Mouse (Mus musculus) heart, adult 2 months (tissue): ENCODE results near the gene Pxn. TPM values are rescaled to one million over a fixed set of nuclear protein-coding genes. Genes with fewer than 3 reads are reported as not detected.
A peak's percentile ranks its signal among the peaks of the same experiment; 100 is the strongest.

Source experiments
- DNase-seq, 2 experiments: peaks; one replicate each; pipeline ENCODE4 v3.0.0; 2021
- H3K27ac ChIP-seq: fragments of 200-600 bp; 2 replicates; pipeline ENCODE4 v1.8.1; 2022
- H3K27me3 ChIP-seq: fragments of 200-500 bp; 2 replicates; pipeline ENCODE4 v1.6.1; 2012; ENCODE audit warnings: mild to moderate bottlenecking, low read length, inconsistent platforms, mixed read lengths; ENCODE audit not compliant: control insufficient read depth, insufficient read depth
- H3K36me3 ChIP-seq: fragments of 200-500 bp; 2 replicates; pipeline ENCODE4 v1.6.1; 2012; ENCODE audit warnings: low read length, inconsistent platforms; ENCODE audit not compliant: control insufficient read depth, insufficient read depth
- H3K4me1 ChIP-seq: fragments of 200-500 bp; 2 replicates; pipeline ENCODE4 v1.6.1; 2011; ENCODE audit warnings: low read length; ENCODE audit not compliant: control insufficient read depth, insufficient read depth
- H3K4me3 ChIP-seq: fragments of 200-600 bp; 2 replicates; pipeline ENCODE4 v1.8.1; 2022
- H3K79me2 ChIP-seq: fragments of 200-500 bp; replicated peaks from 2 replicates; pipeline ENCODE4 v1.6.1; 2012; ENCODE audit warnings: mild to moderate bottlenecking, inconsistent platforms, low read length, moderate library complexity, mixed read lengths; ENCODE audit not compliant: control insufficient read depth, insufficient read depth
- H3K9ac ChIP-seq: fragments of 200-500 bp; 2 replicates; pipeline ENCODE4 v1.6.1; 2012; ENCODE audit warnings: low read depth, mild to moderate bottlenecking, control low read depth, inconsistent platforms, low read length, mixed read lengths
- CTCF ChIP-seq: fragments of 200-600 bp; IDR thresholded peaks from 2 replicates; pipeline ENCODE4 v1.8.1; 2022; ENCODE audit warnings: antibody characterized with exemption, mild to moderate bottlenecking, moderate library complexity
- EP300 ChIP-seq: fragments of 200-500 bp; IDR thresholded peaks from 2 replicates; pipeline ENCODE4 v1.6.1; 2011; ENCODE audit warnings: low read depth, low read length, control low read depth; ENCODE audit not compliant: insufficient read depth
- POLR2A ChIP-seq: fragments of 200-500 bp; IDR thresholded peaks from 2 replicates; pipeline ENCODE4 v1.6.1; 2011; ENCODE audit warnings: mild to moderate bottlenecking, low read depth, low read length, control low read depth; ENCODE audit not compliant: insufficient read depth
- WGBS: fragments of 180-500 bp; shearing (Covaris S2); methylation state at CpG from one replicate; pipeline ENCODE4 v1.1.7; 2018; 5-methylcytosine and 5-hydroxymethylcytosine counted together
- intact Hi-C: fragments of 180-260 bp; cut with DNase I; formaldehyde crosslinking; loops from one replicate; pipeline ENCODE4 v1.15.1; 2025
- polyA plus RNA-seq: library from polyadenylated mRNA; depleted of rRNA; stranded (reverse); fragments of >200 nt; gene quantifications from 2 replicates; pipeline ENCODE4 v1.2.3, GENCODE M21; 2012
- total RNA-seq, 2 experiments: library from RNA; stranded (reverse); gene quantifications; 2 replicates each; pipeline ENCODE4 v1.2.3; 2021

Pxn gene
- total and polyA plus RNA-seq, 3 experiments, result 35.9 to 51.9 (median 37.1) TPM

- H3K9ac ChIP-seq, result no peak overlapping the region
- no peak for TF ChIP-seq EP300
- peak; percentile 92 for TF ChIP-seq CTCF
- TF ChIP-seq POLR2A, result no peak
- H3K27me3 ChIP-seq, result no peaks in the 10 kb centered on the region
- no peak overlapping the region for H3K4me3 ChIP-seq
- no peaks in the 10 kb centered on the region for H3K79me2 ChIP-seq
- H3K27ac ChIP-seq, result no peak overlapping the region
- intact Hi-C loops, result no loop called here
- H3K36me3 ChIP-seq, result no peaks in the 10 kb centered on the region
- 31% methylated on average over 20 of the region's 20 CpGs for WGBS
- H3K4me1 ChIP-seq, result peaks cover 2% of the 10 kb centered on the region; the same call in 1 of the 2 replicates
- DNase-seq, result peak in 1 of 2 experiments; percentile 70
Observed at GRCm38 (mm10) chr5:115470766-115471531, 35.5 kb upstream of the Pxn start.

DNA sequence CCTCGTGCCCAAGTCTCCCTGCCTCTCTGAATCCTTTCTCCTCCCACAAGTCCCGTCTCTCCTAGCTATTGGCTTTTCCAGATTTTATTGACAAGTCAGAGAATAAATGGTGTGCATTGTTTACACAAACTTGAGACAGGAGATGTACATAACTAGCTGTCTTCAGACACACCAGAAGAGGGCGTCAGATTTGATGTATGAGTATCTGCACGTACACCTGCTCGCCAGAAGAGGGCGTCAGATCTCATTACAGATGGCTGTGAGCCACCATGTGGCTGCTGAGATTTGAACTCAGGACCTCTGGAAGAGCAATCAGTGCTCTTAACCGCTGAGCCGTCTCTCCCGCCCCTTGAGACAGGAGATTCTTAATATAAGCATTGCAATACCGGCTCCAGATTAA is 33.3 kb upstream of the Pxn start:
- Histone ChIP-seq H3K27ac (no peak overlapping the region), H3K4me3 (no peak overlapping the region), H3K9ac (no peak overlapping the region), H3K27me3 (no peaks in the 10 kb centered on the region), H3K4me1 (peaks cover 2% of the 10 kb centered on the region; the same call in 1 of the 2 replicates), H3K79me2 (no peaks in the 10 kb centered on the region), H3K36me3 (no peaks in the 10 kb centered on the region)
- intact Hi-C loops, result no loop called here
- TF ChIP-seq CTCF, result 0 out of 2 replicates have a peak, but pooled peaks have one; percentile 18
- no peak for TF ChIP-seq EP300
- TF ChIP-seq POLR2A, result no peak
- DNase-seq, result no peak
- 68% methylated on average over 10 of the region's 10 CpGs for WGBS

- intact Hi-C loops, result no loop called here
- 38% methylated on average over 22 of the region's 22 CpGs for WGBS
Observed at GRCm38 (mm10) chr5:115474174-115474828, 32.2 kb upstream of the Pxn start.

DNA sequence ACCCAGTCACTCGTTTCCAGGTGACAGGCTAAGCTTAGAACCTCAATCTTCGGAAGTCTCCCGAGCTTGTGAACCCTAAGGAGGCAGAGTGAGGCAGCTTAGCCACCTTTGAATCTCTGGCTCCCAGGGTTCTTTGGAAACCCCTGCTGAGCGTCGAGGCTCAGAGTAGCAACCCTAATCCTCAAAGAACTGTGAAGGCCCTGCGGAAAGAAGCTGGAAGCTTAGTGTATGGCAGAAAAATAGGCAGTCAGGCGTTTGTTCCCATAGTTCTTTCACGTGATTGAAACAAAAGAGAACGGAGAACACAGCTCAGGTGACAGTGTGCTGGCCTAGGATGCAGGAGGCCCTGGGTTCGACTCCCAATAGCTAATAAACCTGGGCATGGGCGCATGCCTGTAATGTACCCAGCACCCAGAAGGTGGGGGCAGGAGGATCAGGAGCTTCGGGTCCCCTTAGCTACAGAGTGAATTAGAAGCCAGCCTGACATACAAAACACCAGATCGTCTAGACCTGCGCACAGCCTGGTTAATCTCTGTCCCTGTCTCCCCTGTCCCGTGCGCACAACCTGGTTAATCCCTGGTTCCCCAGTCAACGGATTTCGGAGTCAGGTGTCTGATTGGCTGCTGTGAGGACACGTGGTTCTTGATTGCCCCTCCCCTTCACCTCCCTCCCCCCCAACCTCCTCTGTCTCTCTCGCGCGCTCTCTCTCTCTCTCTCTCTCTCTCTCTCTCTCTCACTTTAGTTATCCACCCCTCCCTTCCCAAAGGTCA is 31.0 kb upstream of the Pxn start:
- peak overlapping the region; percentile 33; the same call in 1 of the 2 replicates for H3K4me3 ChIP-seq
- H3K4me1 ChIP-seq, result peaks cover 2% of the 10 kb centered on the region; the same call in 1 of the 2 replicates
- H3K79me2 ChIP-seq, result no peaks in the 10 kb centered on the region
- H3K27ac ChIP-seq, result no peak overlapping the region
- H3K27me3 ChIP-seq, result no peaks in the 10 kb centered on the region
- WGBS, result 19% methylated on average over 22 of the region's 22 CpGs
- intact Hi-C loops, result no loop called here
- peak in 1 of 2 experiments; percentile 40 for DNase-seq
- TF ChIP-seq EP300 (no peak), CTCF (no peak), POLR2A (peak; percentile 44; the same call in 1 of the 2 replicates)
- H3K9ac ChIP-seq, result peak overlapping the region; percentile 60
- H3K36me3 ChIP-seq, result no peaks in the 10 kb centered on the region

More at GRCm38 (mm10) chr5:115474174-115474828, 32.2 kb upstream of the Pxn start:
- Histone ChIP-seq H3K36me3 (no peaks in the 10 kb centered on the region), H3K27ac (no peak overlapping the region), H3K4me3 (no peak overlapping the region; the same call in 1 of the 2 replicates), H3K4me1 (peaks cover 2% of the 10 kb centered on the region; the same call in 1 of the 2 replicates), H3K27me3 (no peaks in the 10 kb centered on the region), H3K79me2 (no peaks in the 10 kb centered on the region), H3K9ac (no peak overlapping the region)
- TF ChIP-seq EP300 (no peak), CTCF (no peak), POLR2A (no peak)
- no peak for DNase-seq

GRCm38 (mm10) chr5:115476107-115476727 is 30.3 kb upstream of the Pxn start:
- 47% methylated on average over 12 of the region's 12 CpGs for WGBS
- peaks cover 2% of the 10 kb centered on the region; the same call in 1 of the 2 replicates for H3K4me1 ChIP-seq
- no peak overlapping the region for H3K27ac ChIP-seq
- peak overlapping the region; percentile 23; the same call in 1 of the 2 replicates for H3K9ac ChIP-seq
- no peak overlapping the region for H3K4me3 ChIP-seq
- intact Hi-C loops, result no loop called here
- H3K79me2 ChIP-seq, result no peaks in the 10 kb centered on the region
- H3K27me3 ChIP-seq, result no peaks in the 10 kb centered on the region
- no peak for TF ChIP-seq EP300
- peak; percentile 37; the same call in 1 of the 2 replicates for TF ChIP-seq POLR2A
- H3K36me3 ChIP-seq, result no peaks in the 10 kb centered on the region
- no peak for DNase-seq
